Mouse (Mus musculus) spleen, embryonic (tissue): ENCODE measurements around the gene Lipa.

Experiments used
- CTCF ChIA-PET: fragments of 350-600 bp; sonication (Branson Sonifier 250); formaldehyde crosslinking; loops from one replicate; lab custom pipeline; 2022; lab: Charles Lee

Gene Lipa

GRCm38 (mm10) chr19:34471703-34472102 is 55.6 kb downstream of the Lipa start:
- CTCF ChIA-PET = no interaction called here

- CTCF ChIA-PET = no interaction called here
Observed at GRCm38 (mm10) chr19:34468794-34469193, 58.5 kb downstream of the Lipa start.

DNA sequence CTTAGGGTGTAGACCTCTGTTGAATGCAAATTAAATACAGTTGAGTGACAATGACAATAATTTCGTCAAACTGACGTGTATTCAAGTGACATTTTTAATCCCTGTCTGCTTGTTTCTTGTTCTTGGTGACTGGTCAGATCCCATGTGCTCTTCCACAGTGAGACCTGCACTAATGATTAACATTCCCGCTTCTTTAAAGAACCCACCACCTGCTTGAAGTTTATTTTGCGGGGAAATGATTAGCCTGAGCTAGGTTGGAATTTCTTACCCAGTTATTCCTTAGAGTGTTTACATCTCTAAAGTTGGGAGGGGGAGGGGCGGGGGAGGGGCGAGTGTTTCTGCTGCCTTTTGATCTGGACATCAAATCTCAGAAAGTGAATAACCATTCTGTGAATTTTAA is 59.1 kb downstream of the Lipa start:
- CTCF ChIA-PET = no interaction called here

- CTCF ChIA-PET = interaction anchor here (0.5 kb wide), 1 partner anchor 193 kb away, joined by 3 read pairs; no protein-coding TSS in a partner anchor
Observed at GRCm38 (mm10) chr19:34464453-34464852, 62.8 kb downstream of the Lipa start.

DNA sequence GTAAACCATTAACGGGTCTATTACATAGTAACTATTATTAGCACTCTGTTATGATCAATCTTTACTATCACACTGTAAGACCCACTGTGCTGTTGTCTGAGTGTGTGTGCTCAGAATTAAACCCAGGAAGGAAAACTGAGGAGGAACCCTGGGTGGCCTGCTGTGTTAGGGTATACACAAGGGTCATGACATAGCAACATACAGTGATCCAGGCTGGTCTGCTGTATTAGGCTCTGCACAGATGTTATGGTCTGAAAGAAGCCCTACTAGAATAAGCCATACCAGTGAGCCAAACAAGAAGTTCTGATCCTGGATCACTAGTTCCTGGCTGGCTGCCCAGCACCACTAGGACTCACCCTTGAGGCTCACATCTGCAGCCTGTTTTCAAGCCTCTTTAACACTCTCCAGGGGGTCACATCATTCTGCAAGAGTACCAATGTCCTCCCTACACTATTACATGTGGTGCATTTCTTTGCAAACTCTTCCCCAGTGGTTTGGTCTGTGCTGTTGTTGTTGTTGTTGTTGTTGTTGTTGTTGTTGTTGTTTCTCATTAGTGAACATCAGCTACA is 65.7 kb downstream of the Lipa start:
- CTCF ChIA-PET = no interaction called here

DNA sequence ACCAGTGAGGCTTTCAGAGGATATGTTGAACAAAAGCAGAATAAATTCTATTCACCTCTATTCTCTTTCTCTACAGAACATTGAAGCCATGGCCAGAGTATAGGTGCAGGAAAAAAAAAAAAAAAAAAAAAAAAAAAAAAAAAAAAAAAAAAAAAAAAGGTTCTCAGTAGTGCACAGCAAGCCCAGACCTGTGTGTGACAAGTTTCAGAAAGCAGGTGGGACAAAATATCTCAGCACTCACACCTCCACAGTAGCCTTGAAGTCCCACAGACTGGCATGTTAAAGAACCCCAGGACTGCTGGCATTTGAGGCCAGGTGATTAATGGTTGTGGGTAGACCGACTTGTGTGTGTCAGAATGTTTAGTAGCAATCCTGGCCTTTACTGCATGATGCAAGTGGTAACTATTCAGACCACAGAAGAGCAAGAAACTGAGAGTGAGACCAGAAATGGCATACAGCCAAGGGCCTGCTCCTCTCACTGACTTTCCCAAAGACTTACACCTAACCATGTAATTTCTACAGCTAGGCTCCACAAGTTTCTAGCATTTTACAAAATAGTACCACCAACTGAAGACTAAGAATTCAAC is 76.4 kb downstream of the Lipa start:
- CTCF ChIA-PET = no interaction called here

- CTCF ChIA-PET = no interaction called here
Observed at GRCm38 (mm10) chr19:34448851-34449250, 78.4 kb downstream of the Lipa start.

DNA sequence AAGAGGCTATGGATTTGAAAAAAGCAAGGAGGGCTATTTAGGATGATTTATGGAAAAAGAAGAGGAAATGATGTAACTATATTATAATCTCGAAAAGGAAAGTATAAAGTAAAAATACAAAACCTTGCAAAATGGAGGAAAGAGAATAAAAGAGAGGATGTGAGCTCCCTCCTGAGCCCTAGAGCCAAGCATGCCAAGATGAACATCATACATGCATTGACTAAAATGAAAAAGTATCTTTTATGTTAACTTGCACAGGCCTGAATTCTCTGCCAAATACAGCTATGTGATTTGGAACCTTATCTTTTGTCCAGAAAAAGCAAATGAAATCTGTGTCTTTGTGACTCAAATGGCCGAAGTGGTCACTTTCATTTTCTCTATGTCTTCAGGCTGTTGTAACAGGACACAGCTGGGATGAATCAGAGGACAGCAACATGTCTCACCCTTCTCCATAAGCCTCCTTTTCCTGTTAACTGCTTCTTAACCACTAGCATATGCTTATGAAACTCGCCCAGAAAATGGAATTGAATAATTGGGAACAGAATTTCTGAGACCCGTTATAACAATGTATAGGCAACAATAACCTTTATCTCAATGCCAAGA is 81.8 kb downstream of the Lipa start:
- CTCF ChIA-PET = no interaction called here

- CTCF ChIA-PET = no interaction called here
Observed at GRCm38 (mm10) chr19:34444785-34445184, 82.5 kb downstream of the Lipa start.
